Mouse (Mus musculus): ENCODE data around the gene Tbx19. TPM values are rescaled to one million over a fixed set of nuclear protein-coding genes. Genes with fewer than 3 reads are reported as not detected.

Gene Tbx19
- total RNA-seq, 2 experiments from 2014 or later, result not detected

- no peak overlapping the region for H3K27ac ChIP-seq
- no peak overlapping the region for H3K4me3 ChIP-seq
- no peak for DNase-seq (ENCODE audit: low spot score in 2 of 2)
- no peak for TF ChIP-seq CTCF (conservative IDR thresholded peaks at IDR 0.05)
These were observed 13.6 kb upstream of the Tbx19 start for GRCm38 (mm10) chr1:165174059-165174616.

- no peak for TF ChIP-seq CTCF (conservative IDR thresholded peaks at IDR 0.05)
- DNase-seq (ENCODE audit: low spot score in 2 of 2), result no peak
- H3K4me3 ChIP-seq, result no peak overlapping the region
- H3K27ac ChIP-seq, result no peak overlapping the region
These were observed 10.7 kb upstream of the Tbx19 start for GRCm38 (mm10) chr1:165171277-165171676.

- no peak for TF ChIP-seq CTCF (conservative IDR thresholded peaks at IDR 0.05)
- Histone ChIP-seq H3K27ac (no peak overlapping the region), H3K4me3 (no peak overlapping the region)
- no peak for DNase-seq (ENCODE audit: low spot score in 2 of 2)
These were observed 9.6 kb upstream of the Tbx19 start for GRCm38 (mm10) chr1:165170157-165170556.

- no peak overlapping the region for H3K4me3 ChIP-seq
- no peak for TF ChIP-seq CTCF (conservative IDR thresholded peaks at IDR 0.05)
- no peak for DNase-seq (ENCODE audit: low spot score in 2 of 2)
These were observed 8.9 kb upstream of the Tbx19 start for GRCm38 (mm10) chr1:165169462-165169861.

GRCm38 (mm10) chr1:165164920-165165319, 4.3 kb upstream of the Tbx19 start:
- TF ChIP-seq CTCF (conservative IDR thresholded peaks at IDR 0.05), result no peak
- no peak for DNase-seq (ENCODE audit: low spot score in 2 of 2)
- H3K4me3 ChIP-seq, result no peak overlapping the region
- H3K27ac ChIP-seq, result no peak overlapping the region

More at GRCm38 (mm10) chr1:165169462-165169861, 8.9 kb upstream of the Tbx19 start:
- no peak overlapping the region for H3K27ac ChIP-seq

GRCm38 (mm10) chr1:165158841-165159240, 1.7 kb downstream of the Tbx19 start:
- Histone ChIP-seq H3K27ac (no peak overlapping the region), H3K4me3 (no peak overlapping the region)
- no peak for DNase-seq (ENCODE audit: low spot score in 2 of 2)
- no peak for TF ChIP-seq CTCF (conservative IDR thresholded peaks at IDR 0.05)

- no peak overlapping the region for H3K27ac ChIP-seq
- DNase-seq (ENCODE audit: low spot score in 2 of 2), result no peak
- H3K4me3 ChIP-seq, result no peak overlapping the region
- no peak for TF ChIP-seq CTCF (conservative IDR thresholded peaks at IDR 0.05)
These were observed 6.4 kb downstream of the Tbx19 start for GRCm38 (mm10) chr1:165154162-165154561.

- Histone ChIP-seq H3K4me3 (no peak overlapping the region), H3K27ac (no peak overlapping the region)
- no peak for DNase-seq (ENCODE audit: low spot score in 2 of 2)
- TF ChIP-seq CTCF (conservative IDR thresholded peaks at IDR 0.05), result no peak
These were observed 9.4 kb downstream of the Tbx19 start for GRCm38 (mm10) chr1:165151216-165151615.

- no peak for DNase-seq (ENCODE audit: low spot score in 2 of 2)
- H3K27ac ChIP-seq, result no peak overlapping the region
- TF ChIP-seq CTCF (conservative IDR thresholded peaks at IDR 0.05), result no peak
- H3K4me3 ChIP-seq, result no peak overlapping the region
These were observed 18.1 kb downstream of the Tbx19 start for GRCm38 (mm10) chr1:165142343-165142916.

- no peak for TF ChIP-seq CTCF (conservative IDR thresholded peaks at IDR 0.05)
- Histone ChIP-seq H3K4me3 (no peak overlapping the region), H3K27ac (no peak overlapping the region)
- DNase-seq (ENCODE audit: low spot score in 2 of 2), result no peak
These were observed 20.3 kb downstream of the Tbx19 start for GRCm38 (mm10) chr1:165140227-165140626.

GRCm38 (mm10) chr1:165133858-165134257, 26.7 kb downstream of the Tbx19 start:
- Histone ChIP-seq H3K27ac (no peak overlapping the region), H3K4me3 (no peak overlapping the region)
- no peak for TF ChIP-seq CTCF (conservative IDR thresholded peaks at IDR 0.05)
- no peak for DNase-seq (ENCODE audit: low spot score in 2 of 2)

- H3K27ac ChIP-seq, result no peak overlapping the region
- DNase-seq (ENCODE audit: low spot score in 2 of 2), result no peak
- no peak overlapping the region for H3K4me3 ChIP-seq
- no peak for TF ChIP-seq CTCF (conservative IDR thresholded peaks at IDR 0.05)
These were observed 27.3 kb downstream of the Tbx19 start for GRCm38 (mm10) chr1:165133279-165133678.

GRCm38 (mm10) chr1:165132187-165132877, 28.2 kb downstream of the Tbx19 start:
- DNase-seq (ENCODE audit: low spot score in 2 of 2), result peak; percentile 72 to 85
- peak overlapping the region; percentile 82 for H3K27ac ChIP-seq
- no peak overlapping the region for H3K4me3 ChIP-seq
- TF ChIP-seq CTCF (conservative IDR thresholded peaks at IDR 0.05), result peak; percentile 99

GRCm38 (mm10) chr1:165129573-165129972, 31.0 kb downstream of the Tbx19 start:
- Histone ChIP-seq H3K27ac (no peak overlapping the region), H3K4me3 (no peak overlapping the region)
- DNase-seq (ENCODE audit: low spot score in 2 of 2), result no peak
- no peak for TF ChIP-seq CTCF (conservative IDR thresholded peaks at IDR 0.05)
